Mouse (Mus musculus) liver, adult 2 months (tissue): ENCODE measurements around the gene H2-Ab1. TPM values are rescaled to one million over a fixed set of nuclear protein-coding genes. Genes with fewer than 3 reads are reported as not detected.

Experiments
- DNase-seq: peaks from one replicate; pipeline ENCODE4 v3.0.0-alpha.2; 2011; ENCODE audit warnings: low read depth, low spot score; ENCODE audit errors: extremely low read depth
- H3K27ac ChIP-seq: fragments of 200-500 bp; replicated peaks from 2 replicates; pipeline ENCODE4 v1.5.1; 2012; ENCODE audit warnings: low read depth, mild to moderate bottlenecking, control low read depth, inconsistent platforms, low read length; ENCODE audit not compliant: insufficient read depth
- H3K27me3 ChIP-seq: fragments of 200-500 bp; 2 replicates; pipeline ENCODE4 v1.6.1; 2012; ENCODE audit warnings: mild to moderate bottlenecking, moderate library complexity, low read length, inconsistent platforms; ENCODE audit not compliant: control insufficient read depth, insufficient read depth
- H3K36me3 ChIP-seq: fragments of 200-500 bp; 2 replicates; pipeline ENCODE4 v1.6.1; 2012; ENCODE audit warnings: low read length, inconsistent platforms; ENCODE audit not compliant: control insufficient read depth, insufficient read depth
- H3K4me1 ChIP-seq: fragments of 200-500 bp; 2 replicates; pipeline ENCODE4 v1.6.1; 2011; ENCODE audit warnings: low read length; ENCODE audit not compliant: control insufficient read depth, insufficient read depth
- H3K4me3 ChIP-seq: fragments of 200-500 bp; 2 replicates; pipeline ENCODE4 v1.5.1; 2011; ENCODE audit warnings: low read depth, mild to moderate bottlenecking, control low read depth, low read length, moderate library complexity; ENCODE audit not compliant: insufficient read depth
- H3K79me2 ChIP-seq: fragments of 200-500 bp; 2 replicates; pipeline ENCODE4 v1.6.1; 2012; ENCODE audit warnings: inconsistent platforms, mild to moderate bottlenecking, low read length, moderate library complexity; ENCODE audit not compliant: control insufficient read depth, insufficient read depth
- H3K9ac ChIP-seq: fragments of 200-500 bp; 2 replicates; pipeline ENCODE4 v1.6.1; 2012; ENCODE audit warnings: low read depth, mild to moderate bottlenecking, control low read depth, inconsistent platforms, low read length
- CTCF ChIP-seq: fragments of 200-500 bp; IDR thresholded peaks from 2 replicates; pipeline ENCODE4 v1.5.1; 2011; ENCODE audit warnings: low read depth, low read length, control low read depth
- POLR2A ChIP-seq: fragments of 200-500 bp; IDR thresholded peaks from 2 replicates; pipeline ENCODE4 v1.6.1; 2011; ENCODE audit warnings: low read length, control low read depth; ENCODE audit not compliant: insufficient read depth; ENCODE audit errors: extremely low read depth
- WGBS: fragments of 180-500 bp; shearing (Covaris S2); methylation state at CpG from one replicate; pipeline ENCODE4 v1.1.7; 2018; 5-methylcytosine and 5-hydroxymethylcytosine counted together
- polyA plus RNA-seq: library from polyadenylated mRNA; depleted of rRNA; stranded (reverse); fragments of >200 nt; gene quantifications from 2 replicates; pipeline ENCODE4 v1.2.3, GENCODE M21; 2012
- total RNA-seq: library from RNA; depleted of rRNA; stranded (reverse); fragments of >200 nt; gene quantifications from 2 replicates; pipeline ENCODE4 v1.2.3, GENCODE M21; 2014

H2-Ab1 gene
- total and polyA plus RNA-seq, 2 experiments, result 25.2 to 156 TPM

- WGBS, result 72% methylated on average over 5 of the region's 5 CpGs
- H3K79me2 ChIP-seq, result no peaks in the 10 kb centered on the region
Measured at GRCm38 (mm10) chr17:34260551-34260950, 3.1 kb downstream of the H2-Ab1 start.

GRCm38 (mm10) chr17:34261502-34261901 is 4.0 kb downstream of the H2-Ab1 start:
- Histone ChIP-seq H3K79me2 (no peaks in the 10 kb centered on the region), H3K27ac (no peak overlapping the region), H3K36me3 (no peaks in the 10 kb centered on the region), H3K27me3 (peaks cover 12% of the 10 kb centered on the region; the same call in 1 of the 2 replicates), H3K4me3 (no peak overlapping the region), H3K9ac (no peak overlapping the region), H3K4me1 (peaks cover 5% of the 10 kb centered on the region)
- DNase-seq, result peak; percentile 43
- 30% methylated on average over 4 of the region's 4 CpGs for WGBS
- TF ChIP-seq POLR2A, result no peak
- TF ChIP-seq CTCF, result no peak

More at GRCm38 (mm10) chr17:34260551-34260950, 3.1 kb downstream of the H2-Ab1 start:
- Histone ChIP-seq H3K27me3 (peaks cover 12% of the 10 kb centered on the region; the same call in 1 of the 2 replicates), H3K36me3 (no peaks in the 10 kb centered on the region), H3K4me3 (no peak overlapping the region), H3K27ac (no peak overlapping the region), H3K4me1 (peaks cover 5% of the 10 kb centered on the region), H3K9ac (no peak overlapping the region)
- TF ChIP-seq POLR2A, result no peak
- TF ChIP-seq CTCF, result no peak
- no peak for DNase-seq

GRCm38 (mm10) chr17:34263068-34263467 is 5.6 kb downstream of the H2-Ab1 start:
- Histone ChIP-seq H3K27me3 (peaks cover 12% of the 10 kb centered on the region; the same call in 1 of the 2 replicates), H3K4me3 (peak overlapping the region; percentile 63), H3K36me3 (no peaks in the 10 kb centered on the region), H3K79me2 (no peaks in the 10 kb centered on the region), H3K9ac (peak overlapping the region; percentile 46; the same call in 1 of the 2 replicates), H3K4me1 (peaks cover 5% of the 10 kb centered on the region), H3K27ac (no peak overlapping the region)
- 1% methylated on average over 8 of the region's 8 CpGs for WGBS
- no peak for TF ChIP-seq CTCF
- no peak for TF ChIP-seq POLR2A
- peak; percentile 58 for DNase-seq

- Histone ChIP-seq H3K9ac (no peak overlapping the region; the same call in 1 of the 2 replicates), H3K4me3 (0 out of 2 replicates have a peak overlapping the region, but pooled peaks have one; percentile 11), H3K79me2 (no peaks in the 10 kb centered on the region), H3K4me1 (peaks cover 5% of the 10 kb centered on the region), H3K36me3 (no peaks in the 10 kb centered on the region), H3K27ac (no peak overlapping the region), H3K27me3 (peaks cover 10% of the 10 kb centered on the region; the same call in 1 of the 2 replicates)
- peak; percentile 14; the same call in 1 of the 2 replicates for TF ChIP-seq CTCF
- no peak for TF ChIP-seq POLR2A
- DNase-seq, result no peak
- 15% methylated on average over 14 of the region's 14 CpGs for WGBS
Measured at GRCm38 (mm10) chr17:34263811-34264371, 6.4 kb downstream of the H2-Ab1 start.

- no peaks in the 10 kb centered on the region for H3K36me3 ChIP-seq
- H3K4me1 ChIP-seq, result peaks cover 5% of the 10 kb centered on the region
- WGBS, result 4% methylated on average over 93 of the region's 93 CpGs
- TF ChIP-seq POLR2A, result no peak
- no peak for TF ChIP-seq CTCF
- H3K27me3 ChIP-seq, result peaks cover 10% of the 10 kb centered on the region; the same call in 1 of the 2 replicates
- H3K4me3 ChIP-seq, result peak overlapping the region; percentile 77
- H3K79me2 ChIP-seq, result no peaks in the 10 kb centered on the region
- peak overlapping the region; percentile 60 for H3K9ac ChIP-seq
- peak; percentile 37 for DNase-seq
- no peak overlapping the region for H3K27ac ChIP-seq
Measured at GRCm38 (mm10) chr17:34264452-34265351, 7.2 kb downstream of the H2-Ab1 start.
